Mouse (Mus musculus) MEL-GATA-1-ER (cell line): ENCODE measurements around the gene Dennd6a.
A peak's percentile ranks its signal among the peaks of the same experiment; 100 is the strongest.

Experiments used
- DNase-seq: peaks from one replicate; pipeline ENCODE4 v3.0.0-alpha.2; 2012; ENCODE audit warnings: low read depth; ENCODE audit errors: extremely low read depth

Gene Dennd6a

GRCm38 (mm10) chr14:26571951-26572675 lies 1.5 kb upstream of the Dennd6a start:
- no peak for DNase-seq

- DNase-seq: no peak
Measured at GRCm38 (mm10) chr14:26576255-26576780, 2.7 kb downstream of the Dennd6a start.

GRCm38 (mm10) chr14:26578791-26579191 lies 5.1 kb downstream of the Dennd6a start:
- peak; percentile 53 for DNase-seq

- DNase-seq: peak; percentile 79
Measured at GRCm38 (mm10) chr14:26579346-26580343, 6.0 kb downstream of the Dennd6a start.

GRCm38 (mm10) chr14:26583645-26584044 lies 10.0 kb downstream of the Dennd6a start:
- DNase-seq: no peak

DNA sequence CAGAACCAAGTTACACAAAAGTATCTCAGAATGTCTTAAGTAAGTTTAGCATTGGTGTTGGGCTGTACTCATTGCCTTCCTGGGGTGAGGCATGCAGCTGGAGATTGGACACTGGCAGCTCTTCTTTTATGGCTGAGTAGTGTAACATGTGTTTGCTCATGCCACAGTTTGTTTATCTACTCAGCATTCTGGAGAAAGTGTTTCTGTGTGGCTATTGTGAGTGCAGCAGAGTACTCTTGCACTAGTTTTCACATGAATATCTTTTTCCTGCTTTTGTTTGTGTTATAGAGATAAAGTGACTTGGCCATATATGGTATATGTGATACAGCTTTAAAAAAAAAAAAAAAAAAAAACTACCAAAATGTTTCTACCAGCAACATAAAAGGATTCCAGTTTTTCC lies 13.5 kb downstream of the Dennd6a start:
- no peak for DNase-seq

DNA sequence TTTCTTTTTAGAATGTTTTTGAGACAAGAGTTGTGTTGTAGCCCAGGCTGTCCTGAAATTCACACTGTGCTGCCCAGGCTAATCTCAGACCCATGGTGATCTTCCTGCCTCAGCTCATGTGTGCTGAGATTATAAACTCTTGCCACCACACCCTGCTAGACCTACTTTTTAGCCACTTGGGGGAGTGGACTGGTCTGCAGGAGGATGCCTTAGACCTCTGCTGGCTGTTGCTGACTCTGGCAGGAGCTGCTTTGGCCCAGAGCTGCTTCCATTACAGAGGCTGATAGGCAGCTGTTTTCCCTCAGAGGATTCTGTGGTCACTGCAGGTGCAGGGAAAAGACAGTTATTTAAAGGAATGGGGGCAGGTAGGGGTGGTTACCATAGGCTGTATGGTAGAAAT lies 17.7 kb downstream of the Dennd6a start:
- DNase-seq: no peak

DNA sequence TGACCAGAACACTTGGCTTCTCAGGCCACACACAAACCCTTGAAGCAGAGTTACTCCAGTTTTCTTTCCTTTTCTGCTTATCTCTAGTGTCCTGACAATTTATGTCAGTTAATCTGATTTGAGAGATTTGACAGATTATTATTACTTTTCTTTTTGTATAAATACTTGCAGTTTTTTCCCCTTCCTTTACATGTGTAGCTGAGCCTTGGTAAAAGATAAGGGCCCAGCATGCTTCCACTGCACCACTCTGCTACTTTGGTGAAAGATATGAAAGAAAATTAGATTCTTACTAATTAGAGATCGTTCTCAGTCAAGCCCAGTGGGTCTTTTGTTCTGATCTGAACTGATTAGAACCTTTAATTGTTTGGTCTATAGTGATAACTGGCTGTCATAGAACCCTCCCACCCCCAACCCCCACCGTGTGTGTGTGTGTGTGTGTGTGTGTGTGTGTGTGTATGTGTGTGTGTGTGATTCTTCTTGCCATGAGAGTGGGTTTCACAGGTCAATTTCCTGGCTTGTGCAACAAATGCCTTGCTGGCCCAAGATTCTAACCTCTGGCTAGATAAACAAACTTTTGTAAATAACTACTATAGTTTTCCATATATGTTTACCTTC lies 19.7 kb downstream of the Dennd6a start:
- no peak for DNase-seq

DNA sequence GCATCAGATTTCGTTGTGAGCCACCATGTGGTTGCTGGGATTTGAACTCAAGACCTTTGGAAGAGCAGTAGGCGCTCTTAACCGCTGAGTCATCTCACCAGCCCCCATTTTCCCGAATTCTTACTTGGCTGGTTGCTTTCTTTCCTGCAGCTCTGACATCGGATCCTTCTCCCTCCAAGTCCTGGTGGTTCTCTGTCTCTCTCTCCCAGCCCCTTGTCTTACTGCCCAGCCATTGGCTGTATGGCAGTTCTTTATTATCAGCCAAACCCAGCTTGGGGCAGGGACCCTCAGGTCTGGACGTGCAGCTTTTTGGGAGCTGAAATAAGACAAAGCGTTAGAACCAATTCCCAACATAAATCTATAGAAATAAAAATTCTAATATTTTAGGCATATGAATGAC lies 21.5 kb downstream of the Dennd6a start:
- peak; percentile 52 for DNase-seq

- DNase-seq: peak; percentile 72
Measured at GRCm38 (mm10) chr14:26595695-26596365, 22.2 kb downstream of the Dennd6a start.

GRCm38 (mm10) chr14:26605354-26605753 lies 31.7 kb downstream of the Dennd6a start:
- DNase-seq: no peak

DNA sequence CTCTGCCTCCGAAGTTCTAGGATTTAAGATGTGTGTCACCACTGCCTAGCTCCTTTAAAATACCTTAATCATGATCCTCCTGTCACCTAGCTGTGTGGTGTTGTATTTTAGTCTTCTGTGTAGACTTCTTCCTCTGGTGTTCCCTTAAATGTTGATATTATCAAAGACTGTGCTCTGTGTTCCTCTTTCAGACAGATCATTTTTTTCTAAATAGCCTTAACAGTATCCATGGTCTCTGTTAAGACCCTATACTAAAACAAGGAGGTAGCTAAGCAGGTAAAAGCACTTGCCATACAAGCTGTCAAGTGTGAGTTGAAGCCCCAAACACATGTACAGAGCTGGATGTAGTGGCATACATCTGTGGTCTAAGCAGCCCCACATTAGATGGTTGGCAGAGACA lies 36.0 kb downstream of the Dennd6a start:
- DNase-seq: peak; percentile 28

DNA sequence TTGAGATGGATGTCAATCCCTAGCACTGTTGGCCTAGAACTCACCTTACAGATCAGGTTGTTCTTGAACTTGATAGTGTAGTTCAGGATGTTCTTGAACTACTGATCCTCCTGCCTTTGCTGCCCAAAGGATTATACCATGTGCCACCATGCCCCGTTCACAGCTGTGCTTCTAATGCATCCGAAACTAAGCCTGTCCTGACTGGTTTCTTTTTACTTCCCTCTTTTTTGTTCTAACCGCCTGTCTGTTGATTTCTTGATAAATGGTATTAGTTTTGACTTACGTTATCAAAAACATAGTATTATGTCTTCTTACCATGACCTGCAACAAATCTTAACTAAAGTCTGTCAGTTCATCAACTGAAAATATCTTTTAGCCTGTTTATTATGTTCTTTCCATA lies 37.0 kb downstream of the Dennd6a start:
- peak; percentile 61 for DNase-seq

DNA sequence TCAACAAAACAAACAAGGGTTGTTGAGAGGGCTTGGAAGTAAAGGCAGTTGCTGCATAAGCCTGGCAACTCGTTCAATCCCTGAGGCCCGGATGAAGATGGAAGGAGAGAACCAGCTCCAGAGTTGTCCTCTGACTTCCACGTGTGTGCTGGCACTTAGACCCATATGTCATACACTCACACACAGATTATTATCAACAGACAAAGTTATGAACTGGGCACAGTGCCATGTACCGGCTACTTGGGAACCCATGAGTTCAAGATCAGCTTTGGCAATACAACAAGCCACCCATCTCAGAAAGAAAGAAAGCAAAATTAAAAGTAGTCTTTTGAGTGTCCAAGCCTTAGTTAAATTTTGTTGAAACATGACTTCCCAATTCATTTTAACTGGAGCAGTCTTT lies 51.6 kb downstream of the Dennd6a start:
- no peak for DNase-seq

- DNase-seq: peak; percentile 56
Measured at GRCm38 (mm10) chr14:26626605-26627140, 53.0 kb downstream of the Dennd6a start.

DNA sequence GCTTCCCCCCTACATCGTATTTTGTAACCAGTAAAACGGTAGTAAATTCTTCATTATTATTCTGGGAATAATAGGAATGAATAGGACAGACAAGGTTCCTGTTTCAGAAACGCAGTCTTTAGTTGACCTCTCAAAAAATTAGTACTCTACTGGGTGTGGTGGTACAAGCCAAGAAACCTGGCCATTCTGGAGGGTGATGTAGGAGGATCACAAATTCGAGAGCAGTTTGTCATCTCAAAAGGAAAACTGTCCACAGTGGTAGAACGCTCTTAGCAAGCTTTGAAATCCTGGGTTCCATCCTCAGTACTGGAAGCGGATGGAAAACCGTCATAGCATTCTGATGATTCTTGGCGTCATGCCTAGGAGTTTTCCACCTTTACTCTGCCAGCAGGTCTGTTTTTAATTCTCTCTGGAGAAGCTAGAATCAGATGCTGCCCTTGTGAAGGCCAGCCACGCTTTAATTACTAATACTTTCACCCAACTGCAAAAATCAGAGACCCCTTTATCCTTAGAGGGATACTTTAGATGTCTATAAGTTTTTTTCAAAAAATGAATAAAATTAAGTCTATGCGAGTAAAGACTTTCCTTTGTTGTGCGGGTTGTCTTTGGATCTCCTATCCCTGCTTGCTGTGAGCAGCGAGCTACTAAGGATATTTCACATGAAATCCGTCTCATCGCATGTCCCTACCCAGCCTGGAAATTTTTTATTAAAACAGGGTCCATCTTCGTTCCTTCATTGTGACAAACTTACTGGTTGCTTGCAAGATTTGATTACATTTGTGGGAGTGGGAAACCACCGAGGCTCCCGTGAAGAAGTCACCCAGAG lies 63.6 kb downstream of the Dennd6a start:
- DNase-seq: no peak

DNA sequence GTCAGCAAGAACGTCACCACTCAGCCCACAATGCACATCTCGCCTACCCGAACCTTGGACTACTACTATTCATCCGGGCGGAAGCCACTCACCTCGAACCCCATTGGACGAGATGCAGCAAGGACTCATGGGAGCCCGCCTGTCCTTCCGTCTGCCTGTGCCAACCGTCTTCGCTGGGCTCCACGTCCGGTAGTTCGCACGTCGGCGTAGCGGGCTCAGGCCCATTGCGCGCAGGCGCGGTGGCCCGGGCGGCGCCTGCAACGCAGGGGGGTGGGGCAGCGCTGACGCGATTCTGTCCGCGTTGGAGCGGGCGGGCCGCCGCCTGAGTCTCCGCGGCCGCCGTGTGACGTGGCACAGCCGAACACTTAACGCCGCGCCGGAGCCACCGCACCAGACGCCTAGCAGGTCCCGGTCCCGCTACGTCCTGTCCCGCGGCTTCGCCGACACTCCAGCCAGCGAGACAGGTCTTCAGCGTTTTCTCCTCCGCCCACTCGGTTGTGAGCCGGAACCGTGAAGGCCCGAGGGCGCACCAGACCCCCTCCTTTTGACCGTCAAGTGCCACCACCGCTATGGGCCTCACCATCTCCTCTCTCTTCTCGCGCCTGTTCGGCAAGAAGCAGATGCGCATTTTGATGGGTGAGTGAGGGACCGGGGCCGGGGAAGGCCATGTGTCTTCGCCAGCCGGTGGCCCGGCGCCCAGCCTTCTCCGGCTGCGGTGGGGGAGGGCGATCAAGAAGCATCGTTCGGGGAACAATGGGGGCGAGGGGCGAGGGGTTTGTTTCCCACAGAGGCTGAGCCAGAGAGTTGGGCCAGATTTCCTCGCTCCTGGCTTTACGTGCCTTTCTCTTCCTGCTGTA lies 64.4 kb downstream of the Dennd6a start, which contains the start of gene Arf4:
TSS of gene Arf4 (plus strand) at position 224 of the 857 bp plus-strand sequence.
- DNase-seq: peak; percentile 97

DNA sequence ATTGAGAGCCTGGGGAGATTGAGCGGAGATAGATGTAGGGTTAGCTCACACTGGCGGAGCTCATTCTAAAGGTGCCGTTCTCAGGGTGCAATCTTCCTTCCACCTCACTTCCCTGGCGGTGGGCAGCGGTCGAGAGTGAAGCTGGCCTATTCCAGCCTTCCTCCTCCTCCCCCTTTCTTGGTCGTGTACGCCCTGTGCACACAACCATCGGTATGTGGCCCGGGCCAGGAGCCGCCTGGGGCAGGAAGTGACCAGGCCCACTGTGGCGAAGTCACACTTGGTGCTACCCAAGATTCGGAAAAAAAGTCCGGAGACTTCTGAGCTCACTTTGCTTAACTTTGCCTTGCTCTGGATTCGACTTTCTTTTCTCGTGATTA lies 65.0 kb downstream of the Dennd6a start:
- no peak for DNase-seq

DNA sequence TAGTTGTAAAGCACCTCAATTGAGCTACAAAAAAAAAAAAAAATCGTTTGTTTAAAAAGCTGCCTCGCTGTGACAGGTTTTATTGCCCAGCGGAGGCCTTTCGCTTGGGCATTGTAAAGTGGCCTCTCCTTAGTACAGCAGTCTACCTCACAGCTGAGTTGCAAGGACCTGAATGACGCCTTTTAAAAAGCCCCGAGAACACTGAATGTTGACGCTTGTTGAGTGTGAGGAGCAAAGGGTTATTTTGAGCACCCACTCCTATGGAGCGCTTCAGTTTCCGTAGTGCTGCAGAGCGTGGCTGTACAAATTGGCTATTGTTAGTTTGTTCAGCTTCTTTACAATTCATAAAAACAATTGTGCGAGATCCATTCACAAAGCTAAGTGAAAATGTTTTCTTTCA lies 65.6 kb downstream of the Dennd6a start:
- no peak for DNase-seq
